Mouse (Mus musculus) MEL (cell line): ENCODE results near the gene Copg1. TPM values are rescaled to one million over a fixed set of nuclear protein-coding genes. Genes with fewer than 3 reads are reported as not detected.

Experiments used
- DNase-seq: peaks from one replicate; pipeline ENCODE4 v3.0.0; 2011; ENCODE audit warnings: low read depth, low spot score
- H3K27ac ChIP-seq: 2 replicates; pipeline ENCODE4 v1.5.1; 2012; ENCODE audit warnings: low read depth, mild to moderate bottlenecking, control low read depth, low read length, moderate library complexity; ENCODE audit not compliant: control insufficient read depth
- H3K27me3 ChIP-seq, 2 experiments: fragments of 150-350 bp in 1 of 2; sonication (generic) in 1 of 2; 2 replicates each; pipeline ENCODE4 v1.6.1; 2012; ENCODE audit warnings: low read length in 2 of 2, mild to moderate bottlenecking in 2 of 2, improper control_type of control experiment in 1 of 2, moderate library complexity in 1 of 2; ENCODE audit not compliant: insufficient read depth in 2 of 2, control insufficient read depth in 1 of 2
- H3K36me3 ChIP-seq, 2 experiments: 2 replicates each; pipeline ENCODE4 v1.6.1; 2012 to 2014; ENCODE audit warnings: low read length in 2 of 2, improper control_type of control experiment in 1 of 2, inconsistent platforms in 1 of 2, mild to moderate bottlenecking in 1 of 2; ENCODE audit not compliant: insufficient read depth in 2 of 2, control insufficient read depth in 1 of 2
- H3K4me1 ChIP-seq, 2 experiments: fragments of 150-350 bp in 1 of 2; sonication (generic) in 1 of 2; 2 replicates each; pipeline ENCODE4 v1.6.1; 2012; ENCODE audit warnings: low read length in 2 of 2, improper control_type of control experiment in 1 of 2, mild to moderate bottlenecking in 1 of 2; ENCODE audit not compliant: insufficient read depth in 2 of 2, control insufficient read depth in 1 of 2
- H3K4me3 ChIP-seq, 2 experiments: fragments of 150-350 bp in 1 of 2; sonication (generic) in 1 of 2; 2 replicates each; pipeline ENCODE4 v1.5.1; 2012; ENCODE audit warnings: low read depth in 2 of 2, low read length in 2 of 2, mild to moderate bottlenecking in 2 of 2, moderate library complexity in 2 of 2, control low read depth in 1 of 2, improper control_type of control experiment in 1 of 2; ENCODE audit not compliant: control insufficient read depth in 1 of 2, insufficient read depth in 1 of 2
- H3K79me2 ChIP-seq: 2 replicates; pipeline ENCODE4 v1.6.1; 2012; ENCODE audit warnings: mild to moderate bottlenecking, low read length, moderate library complexity; ENCODE audit not compliant: control insufficient read depth, poor library complexity, insufficient read depth
- H3K9ac ChIP-seq: 2 replicates; pipeline ENCODE4 v1.6.1; 2012; ENCODE audit warnings: low read depth, mild to moderate bottlenecking, control low read depth, low read length, moderate library complexity; ENCODE audit not compliant: control insufficient read depth, poor library complexity, severe bottlenecking
- H3K9me3 ChIP-seq: fragments of 150-350 bp; sonication (generic); replicated peaks from 2 replicates; pipeline ENCODE4 v1.6.1; 2012; ENCODE audit warnings: mild to moderate bottlenecking, low read length, improper control_type of control experiment, moderate library complexity; ENCODE audit not compliant: insufficient read depth
- CTCF ChIP-seq, 3 experiments: IDR thresholded peaks in 2 of 3; conservative IDR thresholded peaks in 1 of 3; 2 replicates each; pipeline ENCODE4 v1.5.1; 2011 to 2012; ENCODE audit warnings: low read length in 3 of 3, low read depth in 2 of 3, mild to moderate bottlenecking in 2 of 3, improper control_type of control experiment in 1 of 3, inconsistent platforms in 1 of 3, mixed read lengths in 1 of 3, moderate library complexity in 1 of 3; ENCODE audit not compliant: control insufficient read depth in 1 of 3, insufficient read depth in 1 of 3, poor library complexity in 1 of 3, severe bottlenecking in 1 of 3
- ELF1 ChIP-seq: IDR thresholded peaks from 2 replicates; pipeline ENCODE4 v1.6.1; 2014; ENCODE audit warnings: low read depth, mild to moderate bottlenecking, inconsistent platforms, low read length, improper control_type of control experiment, moderate library complexity
- EP300 ChIP-seq, 2 experiments: IDR thresholded peaks; 2 replicates each; pipeline ENCODE4 v1.6.1; 2011; ENCODE audit warnings: improper control_type of control experiment in 2 of 2, low read length in 2 of 2, low read depth in 1 of 2, mild to moderate bottlenecking in 1 of 2
- ETS1 ChIP-seq: IDR thresholded peaks from 2 replicates; pipeline ENCODE4 v1.6.1; 2012; ENCODE audit warnings: low read depth, mild to moderate bottlenecking, inconsistent platforms, low read length, improper control_type of control experiment, moderate library complexity
- GATA1 ChIP-seq: IDR thresholded peaks from 2 replicates; pipeline ENCODE4 v1.6.1; 2011; ENCODE audit warnings: low read depth, low read length, improper control_type of control experiment
- HCFC1 ChIP-seq: IDR thresholded peaks from 2 replicates; pipeline ENCODE4 v1.6.1; 2012; ENCODE audit warnings: low read depth, mild to moderate bottlenecking, inconsistent platforms, low read length, improper control_type of control experiment, moderate library complexity
- KAT2A ChIP-seq: conservative IDR thresholded peaks from 2 replicates; pipeline ENCODE4 v1.6.1; 2012; ENCODE audit warnings: low read depth, low read length, improper control_type of control experiment, inconsistent platforms
- NELFE ChIP-seq: IDR thresholded peaks from 2 replicates; pipeline ENCODE4 v1.6.1; 2011; ENCODE audit warnings: low read depth, low read length, improper control_type of control experiment
- POLR2AphosphoS2 ChIP-seq: IDR thresholded peaks from 2 replicates; pipeline ENCODE4 v1.6.1; 2011; ENCODE audit warnings: low read length, improper control_type of control experiment
- POLR2AphosphoS5 ChIP-seq: IDR thresholded peaks from 2 replicates; pipeline ENCODE4 v1.6.1; 2012; ENCODE audit warnings: low read depth, borderline replicate concordance, mild to moderate bottlenecking, inconsistent platforms, low read length, moderate library complexity, mixed read lengths
- RCOR1 ChIP-seq: IDR thresholded peaks from 2 replicates; pipeline ENCODE4 v1.6.1; 2012; ENCODE audit warnings: low read depth, mild to moderate bottlenecking, inconsistent platforms, low read length, improper control_type of control experiment
- TAL1 ChIP-seq: IDR thresholded peaks from 2 replicates; pipeline ENCODE4 v1.6.1; 2012; ENCODE audit warnings: mild to moderate bottlenecking, inconsistent platforms, low read length, moderate library complexity, mixed read lengths
- TCF12 ChIP-seq: IDR thresholded peaks from 2 replicates; pipeline ENCODE4 v1.6.1; 2014; ENCODE audit warnings: low read depth, mild to moderate bottlenecking, inconsistent platforms, low read length, improper control_type of control experiment, moderate library complexity
- UBTF ChIP-seq: IDR thresholded peaks from 2 replicates; pipeline ENCODE4 v1.6.1; 2012; ENCODE audit warnings: low read depth, mild to moderate bottlenecking, inconsistent platforms, low read length, improper control_type of control experiment, moderate library complexity, borderline replicate concordance; ENCODE audit not compliant: insufficient read depth
- USF2 ChIP-seq, 2 experiments: IDR thresholded peaks; 2 replicates each; pipeline ENCODE4 v1.6.1; 2011 to 2012; ENCODE audit warnings: improper control_type of control experiment in 2 of 2, low read length in 2 of 2, borderline replicate concordance in 1 of 2, inconsistent platforms in 1 of 2, low read depth in 1 of 2, mild to moderate bottlenecking in 1 of 2; ENCODE audit not compliant: insufficient read depth in 1 of 2
- polyA plus RNA-seq, 2 experiments: library from polyadenylated mRNA; stranded (reverse) in 1 of 2; unstranded in 1 of 2; fragments of >175 nt in 1 of 2; fragments of >200 nt in 1 of 2; gene quantifications; 2 replicates each; pipeline versions ENCODE4 v1.2.1 to v1.2.4; 2012; ENCODE audit warnings: low replicate concordance in 2 of 2, low read depth in 1 of 2; ENCODE audit not compliant: insufficient read length in 2 of 2, insufficient read depth in 1 of 2, missing spikeins in 1 of 2
- total RNA-seq: library from RNA; depleted of rRNA; stranded (reverse); fragments of 300-350 nt; gene quantifications from 2 replicates; pipeline ENCODE4 v1.2.3, GENCODE M21; 2012

Gene Copg1
- total and polyA plus RNA-seq, 3 experiments = 83.1 to 681 (median 117) TPM

- Histone ChIP-seq H3K9ac (no peak overlapping the region), H3K9me3 (no peaks in the 10 kb centered on the region), H3K27me3 (no peaks in the 10 kb centered on the region), H3K27ac (peak overlapping the region; percentile 23; the same call in 1 of the 2 replicates), H3K36me3 (peaks cover 9% of the 10 kb centered on the region in 2 experiments), H3K4me1 (peaks cover 10% of the 10 kb centered on the region in 2 experiments), H3K4me3 (no peak overlapping the region), H3K79me2 (no peaks in the 10 kb centered on the region)
- DNase-seq = peak; percentile 67
- TF ChIP-seq NELFE = no peak
- no peak for TF ChIP-seq HCFC1
- TF ChIP-seq GATA1 = peak; percentile 52; the same call in 1 of the 2 replicates
- peak in 1 of 2 experiments; percentile 9; a peak in 1 of 4 replicates for TF ChIP-seq EP300 (IDR thresholded peaks at IDR 0.05; ENCODE audit: low read depth in 1 of 2, low read length in 2 of 2)
- TF ChIP-seq TCF12 = no peak
- TF ChIP-seq USF2 (IDR thresholded peaks at IDR 0.05; ENCODE audit: borderline replicate concordance in 1 of 2, insufficient read depth in 1 of 2, low read depth in 1 of 2, low read length in 2 of 2) = no peak
- no peak for TF ChIP-seq CTCF (IDR thresholded peaks at IDR 0.05 in 2 of 3, conservative IDR thresholded peaks at IDR 0.05 in 1 of 3; ENCODE audit: control insufficient read depth in 1 of 3, insufficient read depth in 1 of 3, low read depth in 2 of 3, low read length in 3 of 3, poor library complexity in 1 of 3, severe bottlenecking in 1 of 3)
These were observed 36.0 kb downstream of the Copg1 start for GRCm38 (mm10) chr6:87923624-87924023.

DNA sequence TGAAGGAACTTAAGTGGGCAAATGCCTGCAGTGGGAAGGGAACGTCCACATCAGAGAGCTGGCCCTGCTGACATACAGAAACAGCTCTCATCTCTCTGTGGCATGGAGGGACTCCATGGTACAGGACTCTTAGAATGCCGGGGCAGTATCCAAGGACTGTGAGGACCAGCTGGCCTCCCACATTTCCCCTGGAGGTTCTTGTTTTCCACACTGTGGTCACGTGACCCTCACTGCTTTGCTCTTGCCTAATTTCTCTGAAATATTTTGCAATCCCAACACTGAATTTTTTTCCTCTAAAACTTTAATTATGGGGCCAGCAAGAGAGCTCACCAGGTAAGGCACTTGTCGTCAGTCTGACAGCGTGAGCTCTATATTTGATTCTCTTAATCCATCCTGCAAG, 47.4 kb downstream of the Copg1 start:
- no peak overlapping the region for H3K9ac ChIP-seq
- no peaks in the 10 kb centered on the region for H3K27me3 ChIP-seq
- H3K27ac ChIP-seq = no peak overlapping the region
- H3K79me2 ChIP-seq = no peaks in the 10 kb centered on the region
- H3K4me1 ChIP-seq = no peaks in the 10 kb centered on the region
- no peak for DNase-seq
- TF ChIP-seq KAT2A (no peak), POLR2AphosphoS5 (no peak), POLR2AphosphoS2 (no peak), CTCF (IDR thresholded peaks at IDR 0.05 in 2 of 3, conservative IDR thresholded peaks at IDR 0.05 in 1 of 3; ENCODE audit: control insufficient read depth in 1 of 3, insufficient read depth in 1 of 3, low read depth in 2 of 3, low read length in 3 of 3, poor library complexity in 1 of 3, severe bottlenecking in 1 of 3) (no peak), ETS1 (no peak), RCOR1 (no peak), TCF12 (no peak), ELF1 (no peak), TAL1 (no peak), UBTF (no peak), USF2 (IDR thresholded peaks at IDR 0.05; ENCODE audit: borderline replicate concordance in 1 of 2, insufficient read depth in 1 of 2, low read depth in 1 of 2, low read length in 2 of 2) (no peak)
- H3K9me3 ChIP-seq = no peaks in the 10 kb centered on the region
- H3K4me3 ChIP-seq = no peak overlapping the region
- no peaks in the 10 kb centered on the region; a peak in 2 of 4 replicates for H3K36me3 ChIP-seq
